Mouse (Mus musculus): ENCODE data around the gene Prss45. TPM values are rescaled to one million over a fixed set of nuclear protein-coding genes. Genes with fewer than 3 reads are reported as not detected.

The Prss45 gene
- polyA plus RNA-seq, 1 experiment from 2014 or later: not detected

DNA sequence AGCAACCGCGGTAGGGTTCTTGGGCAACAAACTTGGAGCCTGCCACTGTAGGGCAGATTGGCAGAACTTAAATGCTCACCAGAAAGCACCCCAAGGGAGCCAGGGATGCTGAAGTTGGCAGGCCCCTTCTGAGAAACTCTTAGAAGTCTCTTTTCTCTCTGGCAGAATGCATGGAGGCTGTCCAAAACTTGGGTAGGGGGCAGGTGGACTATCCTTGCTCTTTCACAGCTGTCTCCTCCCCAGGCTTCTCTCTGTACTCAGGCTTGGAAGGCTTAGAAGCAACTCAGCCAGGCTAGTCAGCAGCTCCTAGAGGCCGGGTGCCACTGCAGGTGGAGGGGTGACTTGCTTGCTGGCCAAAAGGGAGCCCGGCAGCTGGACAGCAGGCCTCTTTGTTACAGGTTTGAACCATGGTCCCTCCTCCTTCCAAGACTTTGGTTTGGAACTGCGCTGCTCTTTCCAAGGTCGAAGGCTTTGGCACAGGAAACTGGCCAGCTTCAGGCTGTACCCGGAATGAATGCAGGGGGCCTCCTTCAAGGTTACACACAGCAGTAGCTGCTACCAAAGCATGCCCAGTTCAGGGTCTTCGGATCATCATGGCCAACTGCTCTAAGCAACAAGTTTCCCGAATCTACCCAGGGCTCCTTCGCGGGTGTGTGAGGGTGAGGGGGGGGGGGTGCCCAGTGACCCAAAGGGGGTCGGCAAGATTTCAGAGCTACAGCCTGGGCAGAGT lies 45.0 kb downstream of the Prss45 start, which contains the start of gene Als2cl:
Als2cl (plus strand) TSS at position 680 of the 730 bp plus-strand sequence.
- Histone ChIP-seq H3K9me3 (ENCODE audit: low read length) (no peaks in the 10 kb centered on the region), H3K4me1 (ENCODE audit: insufficient read depth) (peaks cover 14% of the 10 kb centered on the region), H3K27ac (ENCODE audit: low read depth) (peak within 1 kb of the TSS; percentile 87), H3K27me3 (ENCODE audit: insufficient read depth, low read length) (peaks cover 17% of the 10 kb centered on the region), H3K4me3 (ENCODE audit: low read depth, low read length) (peak within 1 kb of the TSS; percentile 53), H3K36me3 (replicated peaks; ENCODE audit: insufficient read depth, low read length) (no peaks in the 10 kb centered on the region), H3K4me2 (ENCODE audit: low read depth, low read length) (peak within 1 kb of the TSS; percentile 77), H3K9ac (replicated peaks) (peak within 1 kb of the TSS; percentile 67)
- no peak for TF ChIP-seq CTCF (IDR thresholded peaks at IDR 0.05; ENCODE audit: low read depth)
- TF ChIP-seq EP300 (IDR thresholded peaks at IDR 0.05; ENCODE audit: low read depth): no peak
- WGBS (ENCODE audit: insufficient replicate concordance): 19% methylated on average over 12 of the region's 12 CpGs
- ATAC-seq: no peak
- DNase-seq: no peak

- TF ChIP-seq EP300 (IDR thresholded peaks at IDR 0.05; ENCODE audit: low read depth): no peak
- TF ChIP-seq CTCF (IDR thresholded peaks at IDR 0.05; ENCODE audit: low read depth): 0 out of 2 replicates have a peak, but pooled peaks have one; percentile 2
- Histone ChIP-seq H3K9ac (replicated peaks) (peak within 1 kb of the TSS; percentile 67), H3K4me1 (ENCODE audit: insufficient read depth) (peaks cover 9% of the 10 kb centered on the region; the same call in 1 of the 2 replicates), H3K4me3 (ENCODE audit: low read depth, low read length) (peak within 1 kb of the TSS; percentile 53), H3K27ac (ENCODE audit: low read depth) (peak within 1 kb of the TSS; percentile 87), H3K4me2 (ENCODE audit: low read depth, low read length) (peak within 1 kb of the TSS; percentile 77), H3K27me3 (ENCODE audit: insufficient read depth, low read length) (peaks cover 16% of the 10 kb centered on the region), H3K36me3 (replicated peaks; ENCODE audit: insufficient read depth, low read length) (no peaks in the 10 kb centered on the region), H3K9me3 (ENCODE audit: low read length) (no peaks in the 10 kb centered on the region)
- peak; percentile 64 for ATAC-seq
- peak; percentile 81 for DNase-seq
- 2% methylated on average over 47 of the region's 57 CpGs for WGBS (ENCODE audit: insufficient replicate concordance)
Measured at GRCm38 (mm10) chr9:110879998-110880561, 45.7 kb downstream of the Prss45 start, which contains the start of gene Tmie. Gene Tmie (minus strand): TSS chr9:110880113.

- no peak for DNase-seq
Measured at GRCm38 (mm10) chr9:110880772-110881171, 46.4 kb downstream of the Prss45 start.

DNA sequence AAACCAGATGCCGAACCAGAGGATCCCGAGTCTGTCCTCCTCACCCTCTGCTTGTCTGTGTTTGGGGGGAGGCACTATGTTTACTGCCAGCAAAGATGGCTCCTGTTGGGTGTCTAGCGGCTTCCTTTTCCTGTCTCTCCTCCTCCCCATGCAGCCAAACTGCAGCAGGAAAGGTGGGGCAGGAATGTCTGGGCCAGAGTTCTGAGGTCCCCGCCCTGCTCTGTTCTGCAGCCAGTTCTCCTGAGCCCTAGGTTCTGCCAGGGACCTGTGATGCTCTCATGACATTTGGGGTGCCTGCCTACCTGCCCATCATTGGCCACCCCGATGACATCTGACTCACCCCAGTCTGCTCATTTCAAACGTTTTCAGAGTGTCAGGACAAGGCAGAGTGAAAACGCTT lies 47.6 kb downstream of the Prss45 start:
- H3K4me2 ChIP-seq (ENCODE audit: low read depth, low read length): no peak overlapping the region
- ATAC-seq: no peak
- TF ChIP-seq EP300 (IDR thresholded peaks at IDR 0.05; ENCODE audit: low read depth) (no peak), CTCF (IDR thresholded peaks at IDR 0.05; ENCODE audit: low read depth) (no peak)

More at GRCm38 (mm10) chr9:110880772-110881171, 46.4 kb downstream of the Prss45 start:
- ATAC-seq: peak; percentile 43
- WGBS (ENCODE audit: insufficient replicate concordance): 47% methylated on average over 4 of the region's 4 CpGs
- Histone ChIP-seq H3K4me1 (ENCODE audit: insufficient read depth) (peaks cover 9% of the 10 kb centered on the region; the same call in 1 of the 2 replicates), H3K9ac (replicated peaks) (peak overlapping the region; percentile 54), H3K9me3 (ENCODE audit: low read length) (no peaks in the 10 kb centered on the region), H3K4me3 (ENCODE audit: low read depth, low read length) (peak overlapping the region; percentile 53), H3K27ac (ENCODE audit: low read depth) (peak overlapping the region; percentile 80), H3K27me3 (ENCODE audit: insufficient read depth, low read length) (peaks cover 16% of the 10 kb centered on the region), H3K4me2 (ENCODE audit: low read depth, low read length) (peak overlapping the region; percentile 77), H3K36me3 (replicated peaks; ENCODE audit: insufficient read depth, low read length) (no peaks in the 10 kb centered on the region)
- TF ChIP-seq EP300 (IDR thresholded peaks at IDR 0.05; ENCODE audit: low read depth) (no peak), CTCF (IDR thresholded peaks at IDR 0.05; ENCODE audit: low read depth) (no peak)

GRCm38 (mm10) chr9:110887388-110888303 lies 53.3 kb downstream of the Prss45 start:
- H3K9me3 ChIP-seq (ENCODE audit: low read length): no peaks in the 10 kb centered on the region
- H3K27ac ChIP-seq (ENCODE audit: low read depth): no peak overlapping the region
- TF ChIP-seq EP300 (IDR thresholded peaks at IDR 0.05; ENCODE audit: low read depth): no peak
- H3K27me3 ChIP-seq (ENCODE audit: insufficient read depth, low read length): no peaks in the 10 kb centered on the region
- DNase-seq: no peak
- no peak for ATAC-seq
- no peak overlapping the region for H3K9ac ChIP-seq (replicated peaks)
- WGBS (ENCODE audit: insufficient replicate concordance): 55% methylated on average over 9 of the region's 9 CpGs
- peaks cover 6% of the 10 kb centered on the region for H3K36me3 ChIP-seq (replicated peaks; ENCODE audit: insufficient read depth, low read length)
- no peak overlapping the region for H3K4me3 ChIP-seq (ENCODE audit: low read depth, low read length)
- peaks cover 25% of the 10 kb centered on the region for H3K4me1 ChIP-seq (ENCODE audit: insufficient read depth)
- H3K4me2 ChIP-seq (ENCODE audit: low read depth, low read length): no peak overlapping the region

More for the DNA sequence above, 47.6 kb downstream of the Prss45 start:
- H3K9me3 ChIP-seq (ENCODE audit: low read length): no peaks in the 10 kb centered on the region
- no peak overlapping the region for H3K27ac ChIP-seq (ENCODE audit: low read depth)
- no peak overlapping the region for H3K4me3 ChIP-seq (ENCODE audit: low read depth, low read length)
- no peak overlapping the region for H3K9ac ChIP-seq (replicated peaks)
- H3K27me3 ChIP-seq (ENCODE audit: insufficient read depth, low read length): peaks cover 16% of the 10 kb centered on the region
- WGBS (ENCODE audit: insufficient replicate concordance): 68% methylated on average over 7 of the region's 7 CpGs
- H3K36me3 ChIP-seq (replicated peaks; ENCODE audit: insufficient read depth, low read length): no peaks in the 10 kb centered on the region; the same call in 1 of the 2 replicates
- DNase-seq: no peak
- peaks cover 9% of the 10 kb centered on the region; the same call in 1 of the 2 replicates for H3K4me1 ChIP-seq (ENCODE audit: insufficient read depth)

Data from liver, postnatal 0 days (tissue).